Mouse (Mus musculus) cerebral cortex, adult 2 months (tissue): ENCODE data around the gene Cirbp.

Experiments used
- WGBS: fragments of 180-500 bp; shearing (Covaris S2); methylation state at CpG from one replicate; pipeline ENCODE4 v1.1.7; 2018; 5-methylcytosine and 5-hydroxymethylcytosine counted together

The Cirbp gene

GRCm38 (mm10) chr10:80165392-80166128 lies at the start of gene Cirbp:
Gene Cirbp (plus strand): TSS chr10:80165985.
- 11% methylated on average over 20 of the region's 20 CpGs for WGBS

DNA sequence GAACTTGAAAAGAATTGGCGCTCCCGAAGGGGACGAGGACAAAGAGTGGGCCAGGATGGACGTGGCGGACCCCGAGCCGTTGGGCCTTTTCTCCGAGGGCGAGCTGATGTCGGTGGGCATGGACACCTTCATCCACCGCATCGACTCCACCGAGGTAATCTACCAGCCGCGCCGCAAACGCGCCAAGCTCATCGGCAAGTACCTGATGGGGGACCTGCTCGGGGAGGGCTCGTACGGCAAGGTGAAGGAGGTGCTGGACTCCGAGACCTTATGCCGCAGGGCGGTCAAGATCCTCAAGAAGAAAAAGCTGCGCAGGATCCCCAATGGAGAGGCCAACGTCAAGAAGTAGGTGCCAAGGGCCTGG lies 49.2 kb upstream of the Cirbp start:
- 2% methylated on average over 27 of the region's 27 CpGs for WGBS

DNA sequence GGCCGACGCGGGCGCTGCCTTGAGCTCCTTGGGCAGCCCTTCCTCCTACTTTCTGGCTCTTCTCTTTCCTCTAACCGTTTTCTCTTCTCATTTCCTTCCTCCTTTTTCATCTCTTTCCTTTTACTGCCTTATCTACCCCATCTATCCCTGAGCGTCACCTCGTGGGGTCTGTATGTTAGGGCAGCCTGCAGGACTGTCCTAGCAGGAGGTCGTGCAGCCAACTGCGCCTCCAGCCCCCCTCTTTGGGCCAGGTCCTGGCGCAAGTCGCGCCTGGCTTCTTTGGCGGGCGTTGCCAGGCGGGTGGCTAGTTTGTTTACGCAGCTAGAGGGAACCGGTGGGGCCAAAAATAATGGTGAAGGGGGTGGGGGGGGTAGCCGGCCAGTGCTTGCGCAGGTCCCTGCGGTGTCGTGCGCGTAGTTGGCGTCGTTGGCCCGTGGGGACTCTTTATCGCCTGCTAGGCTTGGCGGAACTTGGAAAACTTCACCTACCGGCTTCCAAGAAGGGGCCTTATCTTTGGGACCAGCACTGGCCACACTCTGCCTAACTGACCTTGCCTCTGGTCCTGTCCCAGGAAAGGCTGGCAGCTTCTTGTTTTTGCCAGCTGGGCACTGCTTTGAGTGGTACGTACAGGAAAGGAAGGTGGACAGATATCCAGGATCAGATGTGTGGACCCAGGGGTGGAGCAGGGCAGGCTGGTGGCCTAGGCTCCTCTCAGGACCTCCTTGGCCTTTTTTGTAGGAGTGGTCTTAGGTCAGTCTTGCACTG lies 48.7 kb upstream of the Cirbp start:
- 8% methylated on average over 30 of the region's 30 CpGs for WGBS

- WGBS: 22% methylated on average over 1 of the region's 1 CpGs
Observed at GRCm38 (mm10) chr10:80117736-80118135, 48.0 kb upstream of the Cirbp start.

GRCm38 (mm10) chr10:80118552-80118951 lies 47.2 kb upstream of the Cirbp start:
- 52% methylated on average over 6 of the region's 6 CpGs for WGBS

- 45% methylated on average over 2 of the region's 2 CpGs for WGBS
Observed at GRCm38 (mm10) chr10:80120146-80120545, 45.6 kb upstream of the Cirbp start.

- WGBS: 53% methylated on average over 2 of the region's 2 CpGs
Observed at GRCm38 (mm10) chr10:80121639-80122038, 44.1 kb upstream of the Cirbp start.

- WGBS: 88% methylated on average over 9 of the region's 9 CpGs
Observed at GRCm38 (mm10) chr10:80123932-80124562, 41.7 kb upstream of the Cirbp start.

DNA sequence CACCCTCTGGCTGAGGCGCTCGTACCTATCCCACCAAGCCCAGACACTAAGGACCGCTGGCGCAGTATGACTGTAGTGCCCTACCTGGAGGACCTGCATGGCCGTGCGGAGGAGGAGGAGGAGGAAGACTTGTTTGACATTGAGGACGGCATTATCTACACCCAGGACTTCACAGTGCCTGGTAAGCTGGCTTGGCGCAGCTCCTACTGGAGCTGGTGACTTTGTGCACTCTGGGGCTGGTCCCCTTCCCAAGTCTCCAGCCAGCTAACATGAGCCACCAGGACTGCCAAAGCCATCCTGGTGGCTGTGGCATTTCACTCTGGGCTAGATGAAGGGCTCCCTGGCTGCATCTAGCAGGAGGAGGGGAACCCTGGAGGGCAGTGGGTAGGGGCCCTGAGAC lies 37.9 kb upstream of the Cirbp start:
- 94% methylated on average over 8 of the region's 8 CpGs for WGBS

- WGBS: 71% methylated on average over 9 of the region's 9 CpGs
Observed at GRCm38 (mm10) chr10:80129846-80130245, 35.9 kb upstream of the Cirbp start.

DNA sequence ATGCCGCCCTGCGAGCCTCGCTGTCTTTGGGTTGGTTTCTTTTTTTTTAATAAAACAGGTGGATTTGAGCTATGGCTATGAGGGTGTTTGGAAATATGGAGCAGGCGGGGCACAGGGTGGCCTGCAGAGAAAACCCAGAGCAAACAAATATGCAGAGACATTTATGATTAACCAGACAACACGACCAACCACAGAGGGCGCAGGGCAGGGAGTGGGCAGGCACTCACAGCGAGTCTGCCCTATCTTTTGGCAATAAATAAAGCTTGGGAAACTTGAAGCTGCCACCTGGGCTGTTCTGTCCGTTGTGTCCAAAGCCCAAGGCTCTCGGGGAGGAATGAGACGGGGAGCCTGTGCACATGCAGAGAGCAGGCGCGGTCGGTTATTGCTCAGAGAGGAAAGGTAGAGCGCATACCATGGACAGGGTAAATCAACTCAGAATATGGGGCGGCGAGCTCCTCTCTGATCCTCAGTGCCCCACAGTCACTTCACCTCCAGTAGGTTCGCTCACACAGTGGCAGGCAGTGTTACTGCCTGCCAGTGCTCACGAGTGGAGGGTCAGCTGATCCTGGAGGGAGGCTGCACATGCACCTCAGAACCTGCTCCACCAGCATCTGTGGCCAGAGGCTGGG lies 35.3 kb upstream of the Cirbp start:
- WGBS: 69% methylated on average over 18 of the region's 18 CpGs

- whole genome bisulfite sequencing: 31% methylated on average over 55 of the region's 55 CpGs
Observed at GRCm38 (mm10) chr10:80131316-80131951, 34.4 kb upstream of the Cirbp start.

DNA sequence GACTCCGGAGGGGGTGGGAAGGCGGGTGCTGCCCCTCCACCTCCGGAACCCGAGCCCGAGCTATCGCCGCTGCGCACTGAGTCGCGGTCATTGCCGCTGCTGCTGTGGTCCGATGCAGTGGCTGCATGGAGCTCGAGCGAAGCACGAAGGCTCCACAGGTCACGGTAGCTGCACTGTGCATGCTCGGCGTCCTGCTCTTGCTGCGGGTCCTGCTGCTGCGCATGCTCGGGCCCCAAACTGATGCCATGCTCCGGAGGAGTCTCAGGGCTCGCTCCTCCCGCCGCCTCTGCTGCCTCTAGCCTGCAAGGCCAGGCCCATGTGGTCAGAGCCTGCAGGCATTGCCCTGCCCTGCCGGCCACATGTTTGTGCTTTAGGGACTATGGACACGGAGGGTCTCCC lies 33.8 kb upstream of the Cirbp start:
- 46% methylated on average over 27 of the region's 27 CpGs for WGBS

- WGBS: 32% methylated on average over 8 of the region's 8 CpGs
Observed at GRCm38 (mm10) chr10:80133226-80133849, 32.4 kb upstream of the Cirbp start.

GRCm38 (mm10) chr10:80134421-80134820 lies 31.4 kb upstream of the Cirbp start:
- 86% methylated on average over 9 of the region's 9 CpGs for WGBS

- WGBS: 75% methylated on average over 10 of the region's 10 CpGs
Observed at GRCm38 (mm10) chr10:80135161-80135560, 30.6 kb upstream of the Cirbp start.

DNA sequence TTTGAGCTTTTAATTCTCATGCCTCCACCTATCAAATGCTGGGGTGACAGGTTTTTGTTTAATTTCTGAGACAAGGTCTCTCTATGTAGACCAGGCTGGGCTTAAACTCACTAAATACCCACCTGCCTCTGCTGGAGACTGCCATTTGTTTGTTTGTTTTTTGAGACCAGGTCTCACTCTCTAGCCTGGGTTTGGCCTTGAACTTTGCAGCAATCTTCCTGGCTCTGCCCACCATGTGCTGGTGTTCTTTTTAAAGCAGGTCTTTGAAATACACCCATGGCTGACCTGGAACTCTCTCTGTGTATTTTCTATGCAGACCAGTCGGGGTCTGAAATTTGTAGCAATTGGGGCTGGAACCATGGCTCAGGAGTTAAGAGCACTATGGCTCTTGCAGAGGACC lies 30.1 kb upstream of the Cirbp start:
- 92% methylated on average over 1 of the region's 1 CpGs for WGBS

DNA sequence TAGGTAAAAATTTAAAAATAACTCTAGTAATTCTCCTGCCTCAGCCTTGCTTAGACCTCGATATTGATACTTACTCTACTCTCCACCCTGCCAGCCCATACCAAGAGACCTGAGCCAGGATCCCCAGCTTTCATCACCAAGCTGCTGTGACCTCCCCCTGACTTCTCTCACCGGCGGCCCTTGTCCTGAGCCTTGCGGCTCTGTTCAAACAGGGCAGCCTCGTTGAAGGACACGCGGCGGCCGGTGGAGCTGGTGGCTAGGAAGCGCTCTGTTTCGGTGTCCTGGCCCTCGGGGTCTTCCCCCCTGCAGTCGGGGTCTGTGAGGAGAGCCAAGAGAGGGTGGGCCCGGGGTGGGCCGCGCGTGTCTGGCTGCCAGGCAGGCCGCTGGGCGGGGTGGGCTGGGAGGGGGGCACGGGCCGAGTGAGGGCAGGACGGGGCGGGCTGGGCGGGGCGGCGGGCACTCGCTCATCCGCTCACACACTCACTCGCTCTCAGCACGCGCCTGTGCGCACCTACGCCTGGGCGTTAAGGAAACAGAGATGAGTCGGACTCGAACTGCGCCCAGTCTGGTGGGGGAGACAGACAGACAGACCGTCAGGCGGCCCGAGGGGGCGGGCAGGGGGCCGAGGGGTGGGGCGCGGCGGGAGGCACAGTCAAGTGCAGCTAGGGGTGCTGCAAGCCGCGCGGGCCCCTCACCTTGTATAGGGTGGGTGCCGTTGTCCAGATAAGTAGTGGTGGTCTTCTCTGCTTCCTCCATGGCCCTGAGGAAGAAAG lies 29.4 kb upstream of the Cirbp start:
- WGBS: 33% methylated on average over 49 of the region's 49 CpGs

DNA sequence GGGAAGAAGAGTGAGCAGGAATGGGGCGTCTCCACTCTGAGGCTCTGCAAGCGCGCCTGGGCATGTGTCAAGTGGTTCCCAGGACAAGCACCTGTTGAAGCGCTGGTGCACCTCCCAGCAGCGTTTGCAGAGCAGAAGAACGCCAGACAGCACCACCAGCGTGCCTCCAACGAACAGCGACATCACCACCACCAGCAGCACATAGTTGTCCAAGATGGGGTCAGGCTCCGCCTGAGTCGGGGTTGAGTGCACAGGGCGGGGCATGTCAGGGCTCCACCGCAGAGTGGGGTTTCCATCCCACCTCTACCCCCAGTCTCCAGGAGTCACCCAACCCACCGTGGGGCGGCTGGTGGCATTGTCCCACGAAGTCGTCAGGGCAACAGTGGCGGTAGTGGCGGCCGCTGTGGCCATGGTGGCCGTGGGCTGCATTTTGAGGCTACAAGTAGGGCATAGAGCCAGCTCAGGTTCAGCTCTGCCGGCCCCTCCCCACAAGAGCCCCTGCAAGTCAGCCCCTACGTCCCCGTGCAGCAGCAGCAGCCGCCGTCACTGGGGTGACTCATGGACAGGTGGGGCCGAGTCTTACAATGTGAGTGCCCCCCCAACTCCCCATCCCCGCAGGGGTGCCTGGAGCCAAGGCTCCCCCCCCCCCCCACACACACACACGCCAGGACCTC lies 28.7 kb upstream of the Cirbp start:
- 9% methylated on average over 28 of the region's 29 CpGs for WGBS
